Mouse (Mus musculus) heart, postnatal 14 days (tissue): Measurements from ENCODE around the gene Amigo2. TPM values are rescaled to one million over a fixed set of nuclear protein-coding genes. Genes with fewer than 3 reads are reported as not detected.

Experiments used
- DNase-seq, 2 experiments: peaks; one replicate each; pipeline ENCODE4 v3.0.0; 2021 to 2022
- intact Hi-C: fragments of 180-260 bp; cut with DNase I; formaldehyde crosslinking; loops from one replicate; pipeline ENCODE4 v1.15.1; 2025
- total RNA-seq, 2 experiments: library from RNA; stranded (reverse); gene quantifications; 2 replicates each; pipeline ENCODE4 v1.2.3; 2021

The Amigo2 gene
- total RNA-seq, 2 experiments from 2014 or later: 7.4 to 8.4 TPM

DNA sequence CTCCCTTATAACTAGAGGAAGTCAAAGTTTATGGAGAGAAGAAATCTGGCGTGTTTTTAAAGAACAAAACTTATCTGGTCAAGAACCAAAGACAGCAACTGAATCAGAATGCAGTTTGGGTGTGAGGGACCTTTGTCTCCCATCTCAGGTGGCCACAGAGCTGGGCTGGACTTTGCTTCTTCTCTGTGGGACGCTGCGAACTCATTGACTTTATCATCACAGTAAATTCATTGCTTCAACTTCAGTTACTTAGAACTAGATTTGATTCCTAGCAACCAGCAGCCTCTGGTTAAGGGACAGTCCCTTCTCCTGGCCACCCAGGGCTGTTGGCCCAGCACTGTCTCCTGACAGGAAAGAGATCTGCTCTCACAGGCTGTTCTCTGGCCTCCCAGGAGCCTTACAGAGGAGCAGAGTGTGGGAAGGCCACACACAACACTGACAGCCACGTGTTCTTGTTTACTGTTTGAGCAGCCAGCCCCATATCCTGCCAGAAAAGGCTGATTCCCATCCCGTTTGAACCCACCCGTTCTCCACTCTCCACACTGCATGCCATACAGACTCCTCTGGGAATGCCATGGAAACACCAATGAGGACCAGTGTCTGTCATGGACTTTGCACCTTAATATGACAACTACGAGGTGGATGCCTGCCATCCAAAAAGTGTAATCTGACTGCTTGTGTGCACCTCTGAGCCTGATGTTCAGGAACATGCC, 25.1 kb upstream of the Amigo2 start:
- peak; percentile 17 to 19 for DNase-seq
- intact Hi-C loops: no loop called here

GRCm38 (mm10) chr15:97267094-97267695, 20.1 kb upstream of the Amigo2 start:
- DNase-seq: no peak
- intact Hi-C loops: no loop called here

DNA sequence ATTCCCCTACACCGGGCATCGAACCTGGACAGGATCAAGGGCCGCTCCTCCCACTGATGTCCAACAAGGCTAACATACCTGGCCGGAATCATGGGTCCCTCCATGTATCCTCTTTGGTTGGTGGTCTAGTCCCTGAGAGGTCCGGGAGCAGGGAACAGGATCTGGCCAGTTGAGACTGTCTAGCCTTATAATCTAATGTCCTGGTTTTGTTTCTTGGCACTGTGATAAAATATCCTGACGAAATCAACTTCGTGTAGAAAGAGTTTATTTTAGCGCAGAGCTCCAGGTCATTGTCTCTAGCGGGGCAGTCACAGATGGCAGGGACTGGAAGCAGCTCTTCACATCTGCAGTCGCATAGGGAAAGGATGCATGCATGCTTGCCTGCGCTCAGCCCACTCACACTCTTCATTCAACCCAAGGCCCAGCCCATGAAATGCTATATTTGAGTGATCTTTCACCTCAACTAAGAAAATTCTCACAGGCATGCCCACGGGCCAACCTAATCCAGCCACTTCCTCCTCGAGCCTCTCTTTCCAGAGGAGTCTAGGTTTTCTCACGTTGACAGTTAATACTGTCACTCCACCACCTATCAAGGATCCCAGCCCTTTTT, 19.3 kb upstream of the Amigo2 start:
- intact Hi-C loops: no loop called here
- no peak for DNase-seq

GRCm38 (mm10) chr15:97262251-97262650, 15.2 kb upstream of the Amigo2 start:
- intact Hi-C loops: no loop called here
- DNase-seq: no peak

DNA sequence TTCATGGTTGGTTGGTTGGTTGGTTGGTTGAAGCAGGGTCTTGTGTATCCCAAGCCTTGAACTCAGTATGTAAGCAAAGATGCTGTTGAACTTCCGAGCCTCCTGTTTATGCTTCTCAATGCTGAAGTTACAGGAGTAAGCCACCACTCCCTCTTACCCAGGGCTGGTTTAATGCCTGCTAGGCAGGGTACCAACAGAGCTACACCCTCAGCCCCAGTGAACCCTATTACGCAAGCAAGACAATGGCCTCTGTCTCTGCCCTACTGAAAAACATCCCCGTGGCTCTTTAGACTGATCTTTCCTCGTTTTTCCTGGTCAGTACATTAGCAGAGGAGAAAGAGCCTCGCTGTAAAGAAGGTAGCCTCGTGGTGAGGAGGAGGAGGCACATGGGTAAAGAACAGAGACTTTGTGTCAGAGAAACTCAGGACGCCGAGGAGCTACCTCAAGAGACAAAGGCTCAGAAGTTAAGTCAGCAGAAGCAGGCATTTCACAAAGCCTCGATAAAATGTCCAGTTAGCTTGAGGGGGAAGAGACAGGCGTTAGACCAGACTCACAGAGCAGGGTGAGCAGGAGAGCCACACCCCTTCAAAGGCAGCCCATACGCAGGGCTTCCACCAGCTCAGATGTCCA, 13.0 kb upstream of the Amigo2 start:
- intact Hi-C loops: no loop called here
- DNase-seq: no peak

DNA sequence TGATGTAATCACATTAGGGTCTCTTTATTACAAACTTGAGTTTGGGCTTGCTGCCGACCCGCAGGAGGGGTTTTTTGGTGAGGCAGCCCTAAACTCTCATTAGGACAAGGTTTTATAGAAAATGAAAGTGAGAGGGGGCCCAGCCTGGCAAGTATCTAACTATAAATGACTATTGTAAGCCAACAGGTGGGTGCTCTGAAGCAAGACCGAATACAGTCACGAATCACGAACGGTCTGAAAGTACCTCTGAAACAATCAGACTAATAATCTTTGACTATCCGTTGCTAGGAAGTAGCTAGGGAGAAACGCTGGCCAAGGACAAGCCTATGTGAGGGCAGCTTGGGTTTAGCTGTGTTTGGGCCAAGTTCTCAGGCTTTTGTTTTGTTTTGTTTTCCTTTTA, 12.2 kb upstream of the Amigo2 start:
- DNase-seq: no peak

GRCm38 (mm10) chr15:97258483-97259230, 11.6 kb upstream of the Amigo2 start:
- no peak for DNase-seq
- intact Hi-C loops: no loop called here

More for the DNA sequence above, 12.2 kb upstream of the Amigo2 start:
- intact Hi-C loops: no loop called here

- DNase-seq: no peak
- intact Hi-C loops: no loop called here
Observed at GRCm38 (mm10) chr15:97257206-97257775, 10.2 kb upstream of the Amigo2 start.

DNA sequence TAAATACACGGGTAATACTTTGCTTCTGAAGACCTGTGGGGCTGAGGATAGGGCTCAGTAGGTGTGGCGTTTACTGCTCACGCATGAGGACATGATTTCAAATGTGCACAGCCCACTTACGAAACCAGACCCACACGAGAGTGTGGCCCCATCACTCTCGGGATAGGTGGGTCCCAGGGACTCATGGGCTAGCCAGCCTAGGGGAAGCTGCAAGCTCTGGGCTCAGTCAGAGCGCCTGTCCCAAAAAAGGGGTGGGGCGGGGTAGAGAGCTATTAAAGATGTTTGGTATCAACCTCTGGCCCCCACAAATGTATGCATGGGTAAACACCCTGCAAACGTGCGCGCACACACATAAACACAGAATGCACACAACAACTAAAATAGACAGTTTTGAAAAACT, 9.3 kb upstream of the Amigo2 start:
- no peak for DNase-seq
- intact Hi-C loops: no loop called here

GRCm38 (mm10) chr15:97255800-97256199, 8.7 kb upstream of the Amigo2 start:
- DNase-seq: no peak
- intact Hi-C loops: no loop called here

GRCm38 (mm10) chr15:97254375-97254774, 7.3 kb upstream of the Amigo2 start:
- intact Hi-C loops: no loop called here
- DNase-seq: no peak

DNA sequence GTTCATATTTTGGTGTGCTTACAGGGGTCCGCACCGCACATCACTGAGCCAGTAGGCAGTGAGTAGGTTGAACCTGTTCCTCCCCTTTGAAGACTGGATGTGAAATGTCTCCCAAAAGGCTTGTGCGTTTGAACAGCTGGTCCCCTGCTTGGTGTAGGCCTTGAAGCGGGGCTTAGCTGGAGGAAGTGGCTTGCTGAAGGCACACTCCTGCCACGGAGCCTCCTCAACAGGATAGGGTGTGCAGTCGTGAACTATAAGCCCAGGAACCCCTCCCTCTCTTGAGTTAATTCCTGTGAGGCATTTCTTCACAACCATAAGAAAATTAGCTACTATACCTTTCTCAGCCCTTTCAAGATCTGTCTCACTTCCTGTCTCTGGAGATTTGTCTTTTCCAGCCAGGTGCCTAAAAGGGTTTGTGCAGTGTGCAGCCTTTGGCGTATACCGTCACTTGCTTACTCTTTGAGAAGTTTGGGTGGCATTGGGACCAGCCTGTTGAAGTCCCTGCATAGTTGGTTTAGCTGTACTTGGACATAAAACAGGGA, 5.5 kb upstream of the Amigo2 start:
- DNase-seq: no peak
- intact Hi-C loops: no loop called here

GRCm38 (mm10) chr15:97249322-97249721, 2.2 kb upstream of the Amigo2 start:
- intact Hi-C loops: loop anchor here (5.0 to 10.0 kb wide), 2 partner anchors 208 to 335 kb away; no protein-coding TSS in a partner anchor
- DNase-seq: no peak

DNA sequence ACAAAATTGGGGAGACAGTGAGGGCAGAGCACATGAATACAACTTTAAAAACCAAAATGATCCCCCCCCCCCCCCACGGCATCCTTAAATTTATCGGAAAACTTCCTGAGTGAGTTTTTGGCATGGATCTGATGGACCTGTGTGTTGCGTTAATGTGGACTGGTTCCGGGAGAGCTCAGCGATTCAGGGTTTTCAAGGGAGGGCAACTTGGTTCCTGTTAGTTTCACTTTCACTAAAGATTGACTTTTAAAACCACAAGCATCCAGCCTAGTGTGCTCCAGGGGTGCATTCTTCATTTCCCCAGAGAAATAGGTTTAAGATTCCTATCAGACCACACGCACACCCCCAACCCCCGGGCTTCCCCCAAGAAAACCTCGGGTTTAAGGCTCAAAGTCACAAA, 1.2 kb upstream of the Amigo2 start:
- intact Hi-C loops: loop anchor here (5.0 to 10.0 kb wide), 2 partner anchors 209 to 337 kb away; no protein-coding TSS in a partner anchor
- no peak for DNase-seq

DNA sequence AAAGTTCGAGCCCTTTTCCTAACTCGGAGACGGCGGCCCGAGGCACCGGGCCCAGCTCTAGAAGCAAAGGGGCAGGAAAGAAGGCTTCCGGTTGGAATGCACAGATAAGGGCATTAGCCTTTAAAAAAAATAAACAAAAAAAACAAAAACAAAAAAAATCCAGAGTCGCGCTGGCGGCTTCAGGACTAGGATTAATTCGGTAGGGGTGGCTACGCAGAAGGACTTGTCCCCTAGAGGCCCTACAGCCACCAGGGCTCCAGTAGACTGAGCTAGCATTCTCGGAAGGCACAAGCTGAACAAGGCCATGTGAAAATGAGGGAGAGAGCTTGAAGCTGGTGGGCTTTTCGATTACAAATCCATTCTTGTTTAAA, 689 bp upstream of the Amigo2 start:
- DNase-seq: peak in 1 of 2 experiments; percentile 35
- intact Hi-C loops: loop anchor here (5.0 to 10.0 kb wide), 2 partner anchors 210 to 337 kb away; no protein-coding TSS in a partner anchor

- no peak for DNase-seq
- intact Hi-C loops: loop anchor here (5.0 to 10.0 kb wide), 2 partner anchors 211 to 339 kb away; no protein-coding TSS in a partner anchor
Observed at GRCm38 (mm10) chr15:97246256-97246655, 831 bp downstream of the Amigo2 start.

GRCm38 (mm10) chr15:97245392-97245791, 1.7 kb downstream of the Amigo2 start:
- DNase-seq: no peak
- intact Hi-C loops: loop anchor here (5.0 to 10.0 kb wide), 2 partner anchors 212 to 339 kb away; no protein-coding TSS in a partner anchor

GRCm38 (mm10) chr15:97236943-97237342, 10.1 kb downstream of the Amigo2 start:
- intact Hi-C loops: loop anchor here (2.0 to 5.0 kb wide), 3 partner anchors 40 to 428 kb away; no protein-coding TSS in a partner anchor
- DNase-seq: peak; percentile 69 to 70

GRCm38 (mm10) chr15:97235183-97235582, 11.9 kb downstream of the Amigo2 start:
- intact Hi-C loops: loop anchor here (5.0 kb wide), 1 partner anchor 372 kb away; no protein-coding TSS in a partner anchor
- DNase-seq: peak; percentile 58 to 82
